23 mouse cellular contexts compared by ENCODE assay signal in the genomic region with DNA sequence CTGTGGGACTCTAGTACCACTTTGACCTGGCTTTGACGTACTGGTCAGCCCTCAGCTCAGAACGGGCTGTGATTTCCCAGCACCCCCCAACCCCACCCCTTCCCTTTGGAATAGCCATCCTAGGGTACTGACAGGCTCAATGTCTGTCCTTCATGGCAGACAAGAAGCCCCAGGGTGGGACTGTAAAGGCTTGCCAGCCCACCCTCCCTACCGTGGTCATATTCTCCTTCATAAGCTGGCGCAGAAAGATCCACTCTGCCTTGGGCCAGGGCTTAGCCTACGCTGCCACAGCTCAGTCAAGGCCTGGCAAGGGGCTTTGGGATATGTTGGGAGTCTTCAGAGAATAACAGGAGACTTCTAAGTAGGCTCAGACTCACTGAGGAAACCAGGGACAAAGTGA. TPM values are rescaled to one million over a fixed set of nuclear protein-coding genes. Genes with fewer than 3 reads are reported as not detected.
"Had no signal": no experiment of that assay in that cellular context is flagged by ENCODE, and none has a peak within 500 bp of the region (broad histone marks: within the 10 kb centered on the region; RNA-seq: fewer than 3 reads in every experiment).

No protein-coding gene starts in this region.

- H3K9ac ChIP-seq: liver, embryonic 13.5 days; lung, embryonic 14.5 days; midbrain, embryonic 12.5 days; midbrain, embryonic 15.5 days; neural tube, embryonic 15.5 days; stomach, embryonic 15.5 days had no signal

- H3K4me3 ChIP-seq: left cerebral cortex, adult 2 months; liver, embryonic 13.5 days; midbrain, embryonic 12.5 days; midbrain, embryonic 15.5 days; neural tube, embryonic 12.5 days; neural tube, embryonic 15.5 days; stomach, embryonic 15.5 days had no signal

- ATAC-seq: intestine, embryonic 16.5 days; lung, postnatal 0 days; midbrain, embryonic 15.5 days had no signal

- H3K4me2 ChIP-seq: liver, embryonic 13.5 days; lung, embryonic 14.5 days; midbrain, embryonic 12.5 days; midbrain, embryonic 15.5 days; neural tube, embryonic 12.5 days; neural tube, embryonic 15.5 days; stomach, embryonic 15.5 days had no signal

- H3K36me3 ChIP-seq: liver, embryonic 13.5 days; midbrain, embryonic 12.5 days; midbrain, embryonic 15.5 days; neural tube, embryonic 12.5 days; neural tube, embryonic 15.5 days; stomach, embryonic 15.5 days had no signal

- H3K4me1 ChIP-seq: liver, embryonic 13.5 days; midbrain, embryonic 15.5 days; neural tube, embryonic 15.5 days; stomach, embryonic 15.5 days had no signal

- H3K27me3 ChIP-seq: midbrain, embryonic 15.5 days; neural tube, embryonic 12.5 days; neural tube, embryonic 15.5 days; stomach, embryonic 15.5 days had no signal

- H3K27ac ChIP-seq: left cerebral cortex, adult 2 months; liver, embryonic 13.5 days; macrophage; midbrain, embryonic 12.5 days; midbrain, embryonic 15.5 days; neural tube, embryonic 12.5 days; neural tube, embryonic 15.5 days; stomach, embryonic 15.5 days had no signal

- H3K9me3 ChIP-seq: liver, embryonic 13.5 days; midbrain, embryonic 12.5 days; midbrain, embryonic 15.5 days; neural tube, embryonic 12.5 days; neural tube, embryonic 15.5 days; stomach, embryonic 15.5 days had no signal

- DNase-seq: kidney, adult 2 months; kidney, postnatal 10 days; kidney, postnatal 36 days; layer of hippocampus, postnatal 36 days; liver, embryonic 13.5 days; lung, embryonic 14.5 days; right cerebral cortex, adult 18-20 months; right cerebral cortex, postnatal 14 days; spleen, adult 18-20 months; thymus, postnatal 25 days had no signal

RNA-seq across cellular contexts. Expression of a gene that starts 37.1 kb away (rescaled TPM):
- total RNA-seq: liver, adult 2 months; megakaryocyte, adult 5-6 weeks had no signal
- polyA plus RNA-seq: liver, embryonic 13.5 days; liver, embryonic 16.5 days; macrophage; midbrain, embryonic 12.5 days; midbrain, embryonic 15.5 days; thymus, postnatal 0 days had no signal
